Mouse (Mus musculus) neural tube, embryonic 11.5 days (tissue): Measurements from ENCODE around the gene Sh2d3c. TPM values are rescaled to one million over a fixed set of nuclear protein-coding genes. Genes with fewer than 3 reads are reported as not detected.

ENCODE experiments used
- ATAC-seq: fragments of 200-750 bp; cut with Nextera tagmentation; 2 replicates; pipeline ENCODE4 v1.8.0; 2017; ENCODE audit warnings: moderate number of reproducible peaks, mild to moderate bottlenecking, moderate TSS enrichment, moderate library complexity; ENCODE audit not compliant: insufficient read depth, low FRiP score, low TSS enrichment
- DNase-seq: peaks from one replicate; pipeline ENCODE4 v3.0.0-alpha.2; 2015; ENCODE audit warnings: low spot score
- H3K27ac ChIP-seq: fragments of 300-500 bp; sonication (generic); 2 replicates; pipeline ENCODE4 v1.5.1; 2014; ENCODE audit warnings: low read depth, mild to moderate bottlenecking, low read length
- H3K27me3 ChIP-seq: fragments of 300-500 bp; sonication (generic); 2 replicates; pipeline ENCODE4 v1.6.1; 2014; ENCODE audit warnings: mild to moderate bottlenecking, low read length, mixed read lengths; ENCODE audit not compliant: control insufficient read depth, insufficient read depth
- H3K36me3 ChIP-seq: fragments of 300-500 bp; sonication (generic); 2 replicates; pipeline ENCODE4 v1.6.1; 2014; ENCODE audit warnings: mild to moderate bottlenecking, low read length, moderate library complexity, mixed read lengths; ENCODE audit not compliant: control insufficient read depth, insufficient read depth
- H3K4me1 ChIP-seq: fragments of 300-500 bp; sonication (generic); 2 replicates; pipeline ENCODE4 v1.6.1; 2014; ENCODE audit warnings: low read length, mixed read lengths; ENCODE audit not compliant: control insufficient read depth, insufficient read depth
- H3K4me2 ChIP-seq: fragments of 300-500 bp; sonication (generic); 2 replicates; pipeline ENCODE4 v1.6.1; 2014; ENCODE audit warnings: low read depth, mild to moderate bottlenecking, moderate library complexity
- H3K4me3 ChIP-seq: fragments of 300-500 bp; sonication (generic); 2 replicates; pipeline ENCODE4 v1.5.1; 2014; ENCODE audit warnings: low read depth, low read length
- H3K9ac ChIP-seq: fragments of 300-500 bp; sonication (generic); 2 replicates; pipeline ENCODE4 v1.6.1; 2014; ENCODE audit warnings: mild to moderate bottlenecking, low read length
- H3K9me3 ChIP-seq: fragments of 300-500 bp; sonication (generic); 2 replicates; pipeline ENCODE4 v1.6.1; 2016; ENCODE audit warnings: low read length; ENCODE audit not compliant: control insufficient read depth
- WGBS: fragments of 180-500 bp; shearing (Covaris S2); extraction: QIAGEN DNeasy Blood & Tissue Kit; methylation state at CpG from one replicate; pipeline ENCODE4 v1.1.7; 2014; 5-methylcytosine and 5-hydroxymethylcytosine counted together
- polyA plus RNA-seq: library from polyadenylated mRNA; unstranded; fragments of >200 nt; fragmentation: Nextera tagmentation; extraction: Ambion mirVana; gene quantifications from 2 replicates; pipeline ENCODE4 v1.2.1, GENCODE M21; 2014

Sh2d3c gene
- polyA plus RNA-seq, 1 experiment from 2014 or later: 30.6 TPM

- Histone ChIP-seq H3K27ac (no peak overlapping the region), H3K9ac (no peak overlapping the region), H3K36me3 (no peaks in the 10 kb centered on the region)
Observed at GRCm38 (mm10) chr2:32734933-32735332, 14.1 kb downstream of the Sh2d3c start.

DNA sequence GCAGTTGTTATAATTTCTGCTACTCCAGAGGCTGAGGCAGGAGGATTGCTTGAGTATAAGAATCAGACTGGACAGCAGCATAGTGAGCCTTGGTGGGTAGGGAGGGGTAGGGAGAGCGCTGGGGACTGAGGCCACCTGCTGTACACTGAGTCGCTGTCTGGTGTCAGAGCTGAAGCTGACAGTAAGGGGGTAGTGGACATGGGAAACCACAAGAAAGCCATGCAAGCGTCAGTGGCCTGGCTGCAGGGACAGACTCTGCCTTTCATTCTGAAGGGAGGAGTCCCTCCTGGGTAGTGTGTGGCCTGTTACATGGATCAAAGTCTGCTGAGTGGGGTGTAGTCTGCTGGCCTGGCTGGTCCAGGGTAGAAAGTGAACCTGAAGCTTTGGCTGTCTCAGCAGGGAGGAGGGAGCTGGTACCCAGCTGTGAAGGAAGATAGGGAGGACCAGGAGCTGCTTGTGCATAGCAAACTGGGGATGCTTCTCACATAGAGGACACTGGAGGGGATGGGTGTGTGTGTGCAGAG, 15.5 kb downstream of the Sh2d3c start:
- Histone ChIP-seq H3K9ac (no peak overlapping the region), H3K27me3 (0 out of 2 replicates have a peak, but pooled peaks cover 3% of the 10 kb centered on the region), H3K4me2 (no peak overlapping the region), H3K36me3 (no peaks in the 10 kb centered on the region), H3K4me3 (no peak overlapping the region), H3K27ac (no peak overlapping the region), H3K4me1 (peaks cover 7% of the 10 kb centered on the region), H3K9me3 (no peaks in the 10 kb centered on the region)
- 39% methylated on average over 3 of the region's 3 CpGs for WGBS
- no peak for DNase-seq
- ATAC-seq: no peak

More at GRCm38 (mm10) chr2:32734933-32735332, 14.1 kb downstream of the Sh2d3c start:
- ATAC-seq (no peak), DNase-seq (no peak)
- WGBS: 67% methylated on average over 4 of the region's 4 CpGs
- Histone ChIP-seq H3K9me3 (no peaks in the 10 kb centered on the region), H3K27me3 (0 out of 2 replicates have a peak, but pooled peaks cover 3% of the 10 kb centered on the region), H3K4me2 (no peak overlapping the region), H3K4me3 (no peak overlapping the region), H3K4me1 (peaks cover 3% of the 10 kb centered on the region; the same call in 1 of the 2 replicates)

GRCm38 (mm10) chr2:32737008-32737407, 16.2 kb downstream of the Sh2d3c start:
- Histone ChIP-seq H3K9me3 (no peaks in the 10 kb centered on the region), H3K9ac (no peak overlapping the region), H3K36me3 (no peaks in the 10 kb centered on the region), H3K4me1 (peaks cover 7% of the 10 kb centered on the region), H3K27me3 (peaks cover 8% of the 10 kb centered on the region; the same call in 1 of the 2 replicates), H3K27ac (no peak overlapping the region), H3K4me3 (no peak overlapping the region), H3K4me2 (no peak overlapping the region)
- WGBS: 58% methylated on average over 6 of the region's 6 CpGs
- DNase-seq (no peak), ATAC-seq (no peak)

GRCm38 (mm10) chr2:32739311-32739710, 18.5 kb downstream of the Sh2d3c start:
- WGBS: 73% methylated on average over 4 of the region's 4 CpGs
- no peak for ATAC-seq
- peaks cover 8% of the 10 kb centered on the region; the same call in 1 of the 2 replicates for H3K27me3 ChIP-seq

DNA sequence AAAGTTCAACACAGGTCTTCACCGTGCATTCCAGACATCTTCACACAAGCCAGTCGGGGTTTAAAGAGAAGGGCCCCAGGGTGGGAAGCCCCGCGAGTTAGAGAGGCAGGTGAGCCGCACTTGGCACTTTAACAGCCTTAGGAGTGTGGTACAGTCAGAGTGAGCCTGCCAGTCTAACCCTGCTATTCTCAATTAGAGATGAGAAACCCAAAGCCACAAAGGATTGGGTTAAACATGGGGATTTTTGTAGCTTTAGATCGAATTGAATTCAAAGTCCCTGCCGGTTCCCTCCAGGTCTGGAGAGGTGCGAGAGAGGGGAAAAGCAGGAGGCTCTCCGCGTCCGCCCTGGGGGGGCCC, 20.0 kb downstream of the Sh2d3c start, which contains the start of gene 6330409D20Rik:
6330409D20Rik (minus strand) TSS at position 101 of the 357 bp plus-strand sequence.
- Histone ChIP-seq H3K27me3 (peaks cover 8% of the 10 kb centered on the region; the same call in 1 of the 2 replicates), H3K9me3 (no peaks in the 10 kb centered on the region), H3K4me3 (peak within 1 kb of the TSS; percentile 69), H3K36me3 (no peaks in the 10 kb centered on the region; the same call in 1 of the 2 replicates), H3K4me2 (peak within 1 kb of the TSS; percentile 94), H3K27ac (peak within 1 kb of the TSS; percentile 70), H3K9ac (peak within 1 kb of the TSS; percentile 71), H3K4me1 (peaks cover 8% of the 10 kb centered on the region; the same call in 1 of the 2 replicates)
- ATAC-seq (no peak), DNase-seq (no peak)
- WGBS: 9% methylated on average over 8 of the region's 11 CpGs

More at GRCm38 (mm10) chr2:32739311-32739710, 18.5 kb downstream of the Sh2d3c start:
- H3K4me2 ChIP-seq: no peak overlapping the region
- no peak overlapping the region for H3K4me3 ChIP-seq
- no peak overlapping the region for H3K27ac ChIP-seq
- peaks cover 8% of the 10 kb centered on the region; the same call in 1 of the 2 replicates for H3K4me1 ChIP-seq
- no peaks in the 10 kb centered on the region for H3K36me3 ChIP-seq
- H3K9me3 ChIP-seq: no peaks in the 10 kb centered on the region
- DNase-seq: no peak
- no peak overlapping the region for H3K9ac ChIP-seq

DNA sequence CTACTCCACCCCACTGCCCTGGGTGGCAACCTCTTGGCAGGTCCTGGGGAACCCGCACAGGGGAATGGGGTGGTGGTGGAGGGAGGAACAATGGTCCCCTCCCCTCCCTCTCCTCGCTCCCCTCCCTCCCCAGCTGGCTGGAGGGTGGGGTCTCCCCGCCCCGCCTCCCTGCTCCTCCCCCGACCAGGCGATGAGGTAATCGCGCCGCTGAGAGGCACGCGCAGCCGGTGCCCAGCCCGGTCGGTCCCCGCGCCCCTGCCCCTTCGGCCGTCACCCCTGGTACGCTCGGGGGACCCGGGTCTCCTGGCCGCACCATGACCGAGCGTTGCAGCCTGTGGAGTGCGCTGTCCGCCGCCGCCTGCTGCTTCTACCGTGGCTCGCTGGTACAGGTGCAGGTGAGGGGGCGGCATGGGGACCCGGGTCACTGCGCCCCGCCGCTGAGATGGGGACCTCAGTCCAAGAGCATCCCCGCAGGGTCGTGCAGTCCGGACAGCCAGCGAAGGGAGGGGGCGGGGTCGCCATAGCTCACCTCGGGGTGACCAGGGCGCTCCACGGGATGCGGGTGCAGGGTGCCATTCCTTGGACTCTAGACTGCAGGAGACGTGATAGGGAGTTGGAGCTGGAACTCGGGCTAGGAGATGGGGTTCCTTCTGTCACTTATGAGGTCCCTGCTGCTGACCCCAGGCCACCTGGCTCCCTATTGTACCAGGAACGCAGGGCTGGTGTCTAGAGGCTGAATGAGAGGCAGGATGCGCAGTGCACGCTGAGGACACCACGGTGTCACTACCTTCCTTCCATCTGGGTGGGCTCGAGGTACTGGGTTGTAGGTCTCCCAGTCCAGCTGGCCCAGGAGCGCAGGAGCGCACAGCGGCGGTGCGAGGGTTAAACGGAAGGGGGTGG, 20.7 kb downstream of the Sh2d3c start:
- no peaks in the 10 kb centered on the region; the same call in 1 of the 2 replicates for H3K36me3 ChIP-seq
- H3K27me3 ChIP-seq: peaks cover 8% of the 10 kb centered on the region; the same call in 1 of the 2 replicates
- peak overlapping the region; percentile 69 for H3K4me3 ChIP-seq
- ATAC-seq (peak; percentile 46), DNase-seq (peak; percentile 79)
- peak overlapping the region; percentile 70 for H3K27ac ChIP-seq
- no peaks in the 10 kb centered on the region for H3K9me3 ChIP-seq
- WGBS: 2% methylated on average over 54 of the region's 58 CpGs
- H3K4me2 ChIP-seq: peak overlapping the region; percentile 94
- peak overlapping the region; percentile 71 for H3K9ac ChIP-seq
- peaks cover 8% of the 10 kb centered on the region; the same call in 1 of the 2 replicates for H3K4me1 ChIP-seq

- H3K4me3 ChIP-seq: peak overlapping the region; percentile 69
- H3K27ac ChIP-seq: peak overlapping the region; percentile 70
- WGBS: under 1% methylated on average over 18 of the region's 18 CpGs
- no peaks in the 10 kb centered on the region; the same call in 1 of the 2 replicates for H3K36me3 ChIP-seq
- no peaks in the 10 kb centered on the region for H3K9me3 ChIP-seq
- ATAC-seq: peak; percentile 93
- H3K4me1 ChIP-seq: peaks cover 8% of the 10 kb centered on the region; the same call in 1 of the 2 replicates
- H3K27me3 ChIP-seq: peaks cover 8% of the 10 kb centered on the region; the same call in 1 of the 2 replicates
- H3K4me2 ChIP-seq: peak overlapping the region; percentile 94
- DNase-seq: peak; percentile 90
- peak overlapping the region; percentile 71 for H3K9ac ChIP-seq
Observed at GRCm38 (mm10) chr2:32742173-32742531, 21.3 kb downstream of the Sh2d3c start.

- peaks cover 8% of the 10 kb centered on the region; the same call in 1 of the 2 replicates for H3K27me3 ChIP-seq
- H3K4me3 ChIP-seq: no peak overlapping the region
- 79% methylated on average over 15 of the region's 15 CpGs for WGBS
- no peaks in the 10 kb centered on the region for H3K9me3 ChIP-seq
- no peak overlapping the region for H3K27ac ChIP-seq
- peaks cover 8% of the 10 kb centered on the region; the same call in 1 of the 2 replicates for H3K4me1 ChIP-seq
- no peak overlapping the region for H3K4me2 ChIP-seq
- peaks cover 2% of the 10 kb centered on the region; the same call in 1 of the 2 replicates for H3K36me3 ChIP-seq
- DNase-seq (no peak), ATAC-seq (no peak)
- H3K9ac ChIP-seq: no peak overlapping the region
Observed at GRCm38 (mm10) chr2:32744272-32744982, 23.6 kb downstream of the Sh2d3c start.
